Comparison of ENCODE assay signal across 14 mouse cellular contexts in the genomic region with DNA sequence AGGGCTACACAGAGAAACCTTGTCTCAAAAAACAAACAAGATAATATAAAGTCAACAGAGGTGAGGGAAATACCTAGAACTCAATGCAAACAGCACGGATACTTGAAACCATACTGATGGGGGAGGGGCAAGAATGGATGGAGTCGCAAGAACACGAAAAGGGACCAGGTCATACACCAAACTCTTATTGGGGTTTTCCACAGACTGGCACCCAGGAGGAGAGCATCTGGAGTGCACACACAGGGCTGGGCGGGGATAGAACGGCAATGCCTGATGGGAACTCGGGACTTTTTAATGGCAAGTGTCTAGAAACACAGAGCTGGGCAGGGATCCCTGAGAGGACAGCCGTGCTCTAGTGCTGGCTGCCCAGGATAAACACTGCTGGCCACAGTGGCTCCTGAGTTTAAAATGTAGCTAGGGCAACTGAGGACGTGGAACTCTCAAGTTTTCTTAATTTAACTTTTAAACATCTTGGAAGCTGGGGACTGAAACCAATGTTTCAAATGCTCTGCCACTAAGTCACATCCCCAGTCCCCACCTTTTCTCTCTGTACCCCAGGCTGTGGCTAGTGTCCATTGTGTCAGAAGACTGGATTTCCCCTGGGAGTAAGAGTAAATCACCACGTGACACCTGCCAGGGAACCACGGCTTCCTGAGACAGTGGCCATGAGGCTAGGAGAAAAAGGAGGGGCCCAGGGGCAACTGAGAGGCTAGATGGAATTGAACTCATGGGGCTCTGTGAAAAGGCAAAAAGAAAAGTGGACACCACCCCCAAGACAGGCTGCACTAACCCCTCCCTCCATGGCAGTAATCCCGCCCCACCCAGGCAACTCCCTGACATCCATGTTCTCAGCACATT.
DNase-seq lines count a peak whose midpoint lies in the region; ATAC-seq lines count a peak whose summit lies in the region.
"Had no signal": no experiment of that assay in that cellular context is flagged by ENCODE, and none has a peak within 500 bp of the region (broad histone marks: within the 10 kb centered on the region; RNA-seq: fewer than 3 reads in every experiment).

No protein-coding gene starts in this region.

- no peak for ATAC-seq in heart, embryonic 16.5 days (replicated peaks; ENCODE audit: extremely low read depth, insufficient read depth, low FRiP score)
- ATAC-seq in liver, embryonic 11.5 days (replicated peaks; ENCODE audit: low FRiP score): no peak
- no peak for ATAC-seq in liver, embryonic 12.5 days
- ATAC-seq in embryonic facial prominence, embryonic 13.5 days (ENCODE audit: insufficient number of reproducible peaks, insufficient read depth, low FRiP score, low TSS enrichment, low read depth): no peak
- ATAC-seq: forebrain, postnatal 0 days; hindbrain, postnatal 0 days had no signal

- intact Hi-C loops in heart, postnatal 36 days (cut with DNase I): no loop called here

- H3K9ac ChIP-seq in heart, embryonic 16.5 days (ENCODE audit: low read length): no peak overlapping the region
- peak overlapping the region; percentile 11; the same call in 1 of the 2 replicates for H3K9ac ChIP-seq in liver, embryonic 11.5 days (ENCODE audit: low read depth, low read length)
- H3K9ac ChIP-seq in liver, embryonic 12.5 days: no peak overlapping the region
- no peak overlapping the region for H3K9ac ChIP-seq in embryonic facial prominence, embryonic 13.5 days
- H3K9ac ChIP-seq: forebrain, postnatal 0 days had no signal

- H3K9me3 ChIP-seq in heart, embryonic 16.5 days (replicated peaks; ENCODE audit: control insufficient read depth, low read length): no peaks in the 10 kb centered on the region
- no peaks in the 10 kb centered on the region for H3K9me3 ChIP-seq in liver, embryonic 11.5 days (ENCODE audit: control insufficient read depth, low read length)
- no peaks in the 10 kb centered on the region for H3K9me3 ChIP-seq in liver, embryonic 12.5 days (replicated peaks)
- H3K9me3 ChIP-seq in embryonic facial prominence, embryonic 13.5 days: no peaks in the 10 kb centered on the region

- H3K27me3 ChIP-seq in heart, embryonic 16.5 days (ENCODE audit: control insufficient read depth, insufficient read depth, low read length): no peaks in the 10 kb centered on the region
- no peaks in the 10 kb centered on the region for H3K27me3 ChIP-seq in liver, embryonic 11.5 days (replicated peaks; ENCODE audit: control insufficient read depth, insufficient read depth, low read length)
- no peaks in the 10 kb centered on the region for H3K27me3 ChIP-seq in liver, embryonic 12.5 days (replicated peaks)
- no peaks in the 10 kb centered on the region for H3K27me3 ChIP-seq in embryonic facial prominence, embryonic 13.5 days

- no peak overlapping the region for H3K4me2 ChIP-seq in heart, embryonic 16.5 days (ENCODE audit: low read depth, low read length)
- no peak overlapping the region for H3K4me2 ChIP-seq in liver, embryonic 11.5 days
- no peak overlapping the region for H3K4me2 ChIP-seq in liver, embryonic 12.5 days
- no peak overlapping the region for H3K4me2 ChIP-seq in embryonic facial prominence, embryonic 13.5 days

- DNase-seq in heart, postnatal 36 days: no peak
- DNase-seq in liver, embryonic 11.5 days (ENCODE audit: low spot score): no peak
- no peak for DNase-seq in c-Kit-positive CD71-positive TER-119-positive erythroid progenitor cells, embryonic 14.5 days (ENCODE audit: low spot score)
- no peak for DNase-seq in right cerebral cortex, postnatal 25 days
- DNase-seq: cerebellum, adult 2 months; forebrain, postnatal 0 days; lung, postnatal 36 days; spleen, adult 18-20 months; thymus, adult 18-20 months had no signal

- peak overlapping the region; percentile 36 for H3K27ac ChIP-seq in heart, embryonic 16.5 days (ENCODE audit: low read length)
- H3K27ac ChIP-seq in liver, embryonic 11.5 days (ENCODE audit: low read depth, low read length): no peak overlapping the region
- no peak overlapping the region for H3K27ac ChIP-seq in liver, embryonic 12.5 days
- H3K27ac ChIP-seq in brown adipose tissue, adult 24 weeks (replicated peaks; ENCODE audit: low read depth, low read length): peak overlapping the region; percentile 4
- 0 out of 2 replicates have a peak overlapping the region, but pooled peaks have one; percentile 45 for H3K27ac ChIP-seq in embryonic facial prominence, embryonic 13.5 days
- H3K27ac ChIP-seq: hindbrain, postnatal 0 days had no signal

- peaks cover 72% of the 10 kb centered on the region for H3K4me1 ChIP-seq in heart, embryonic 16.5 days (ENCODE audit: control insufficient read depth, insufficient read depth, low read length)
- H3K4me1 ChIP-seq in liver, embryonic 11.5 days (replicated peaks; ENCODE audit: control insufficient read depth, insufficient read depth, low read length): peaks cover 57% of the 10 kb centered on the region
- H3K4me1 ChIP-seq in liver, embryonic 12.5 days: peaks cover 75% of the 10 kb centered on the region
- peaks cover 57% of the 10 kb centered on the region for H3K4me1 ChIP-seq in brown adipose tissue, adult 24 weeks (ENCODE audit: control insufficient read depth, insufficient read depth, insufficient read length, low read length)
- H3K4me1 ChIP-seq in embryonic facial prominence, embryonic 13.5 days: peaks cover 89% of the 10 kb centered on the region

- 67% methylated on average over 11 of the region's 11 CpGs for WGBS in heart, embryonic 16.5 days
- 71% methylated on average over 11 of the region's 11 CpGs for WGBS in liver, embryonic 11.5 days
- 68% methylated on average over 11 of the region's 11 CpGs for WGBS in liver, embryonic 12.5 days (ENCODE audit: insufficient replicate concordance)
- WGBS in embryonic facial prominence, embryonic 13.5 days: 57% methylated on average over 11 of the region's 11 CpGs

- no peak overlapping the region for H3K4me3 ChIP-seq in heart, embryonic 16.5 days (ENCODE audit: low read length)
- no peak overlapping the region for H3K4me3 ChIP-seq in liver, embryonic 11.5 days (ENCODE audit: low read depth, low read length)
- no peak overlapping the region for H3K4me3 ChIP-seq in liver, embryonic 12.5 days
- no peak overlapping the region for H3K4me3 ChIP-seq in brown adipose tissue, adult 24 weeks (ENCODE audit: insufficient read depth, low read depth, low read length)
- H3K4me3 ChIP-seq in embryonic facial prominence, embryonic 13.5 days: no peak overlapping the region

- peaks cover 5% of the 10 kb centered on the region; the same call in 1 of the 2 replicates for H3K36me3 ChIP-seq in heart, embryonic 16.5 days (ENCODE audit: control insufficient read depth, insufficient read depth)
- peaks cover 6% of the 10 kb centered on the region; the same call in 1 of the 2 replicates for H3K36me3 ChIP-seq in liver, embryonic 11.5 days (ENCODE audit: control insufficient read depth, insufficient read depth, low read length)
- H3K36me3 ChIP-seq in liver, embryonic 12.5 days: peaks cover 47% of the 10 kb centered on the region
- peaks cover 49% of the 10 kb centered on the region for H3K36me3 ChIP-seq in embryonic facial prominence, embryonic 13.5 days

Comparison
In these comparisons a context has a peak if more than half of its experiments do, and no peak if none do; other contexts are left out.
1. H3K27ac ChIP-seq: peak in heart, embryonic 16.5 days (single experiment), brown adipose tissue, adult 24 weeks (single experiment) and embryonic facial prominence, embryonic 13.5 days (single experiment); none in liver, embryonic 11.5 days (single experiment) and liver, embryonic 12.5 days (single experiment).